Mouse (Mus musculus): ENCODE results near the gene Ints6.

DNA sequence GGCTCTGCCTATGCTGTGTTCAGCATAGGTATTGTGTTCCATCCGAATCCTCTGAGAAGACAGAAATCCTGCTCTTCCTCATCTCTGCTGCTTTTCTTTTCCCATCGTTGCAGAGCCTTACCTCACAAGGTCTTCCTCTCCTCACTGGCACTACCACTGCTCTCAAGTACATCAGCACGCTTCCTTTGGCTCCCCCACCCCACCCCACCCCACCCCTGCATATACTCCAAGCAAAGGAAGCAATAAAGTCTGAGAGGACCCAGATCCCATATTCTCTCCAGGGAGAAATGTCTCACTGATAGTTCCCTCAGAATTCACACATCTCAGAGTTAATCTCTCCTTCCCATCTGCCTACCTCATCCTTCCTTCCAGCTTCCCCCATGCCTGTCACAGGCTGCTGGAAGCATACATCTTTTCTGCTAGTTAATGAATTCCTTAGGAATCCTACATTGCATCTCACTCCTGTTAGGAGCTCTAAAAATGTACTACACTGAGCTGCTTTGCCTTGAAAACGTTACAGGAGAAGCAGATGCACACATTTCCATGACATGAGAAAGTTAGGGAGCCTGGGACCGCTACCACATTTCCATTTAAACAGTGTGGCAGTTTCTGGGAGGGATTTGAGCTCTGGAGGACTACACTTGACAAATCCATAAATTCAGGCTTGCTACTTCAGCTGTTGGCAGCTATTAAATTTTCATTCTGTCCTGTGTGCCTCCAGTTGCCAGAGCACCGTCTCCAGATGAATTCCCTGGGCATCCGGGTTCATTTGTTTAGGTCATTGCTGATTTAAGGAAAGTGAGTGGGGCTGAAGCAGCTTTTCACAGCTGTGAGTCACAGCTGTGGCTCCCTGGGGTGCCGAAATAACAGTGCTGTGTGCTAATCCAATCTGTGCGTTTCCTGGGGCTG is 123.3 kb downstream of the Ints6 start:
- TF ChIP-seq GATA1 (IDR thresholded peaks at IDR 0.05; ENCODE audit: low read length) (no peak), TAL1 (IDR thresholded peaks at IDR 0.05; ENCODE audit: low read length) (no peak)
